In genomic region chr10:28161306-28161705, GRCm38 (mm10) we compare ENCODE assay signal across 27 mouse cellular contexts.
"Had no signal": no experiment of that assay in that cellular context is flagged by ENCODE, and none has a peak within 500 bp of the region (broad histone marks: within the 10 kb centered on the region; RNA-seq: fewer than 3 reads in every experiment).

No protein-coding gene starts in this region.

- H3K4me3 ChIP-seq: embryonic facial prominence, embryonic 12.5 days; embryonic facial prominence, embryonic 13.5 days; embryonic facial prominence, embryonic 15.5 days; erythroblast, embryonic 14.5 days; forebrain, embryonic 10.5 days; forebrain, embryonic 12.5 days; forebrain, embryonic 15.5 days; gastrocnemius, adult 2 months; heart, adult 2 months; heart, embryonic 10.5 days had no signal

- ATAC-seq: forebrain, embryonic 15.5 days; forebrain, embryonic 16.5 days; forebrain, postnatal 0 days had no signal

- H3K36me3 ChIP-seq: embryonic facial prominence, embryonic 12.5 days; embryonic facial prominence, embryonic 13.5 days; embryonic facial prominence, embryonic 15.5 days; forebrain, embryonic 10.5 days; forebrain, embryonic 12.5 days; forebrain, embryonic 15.5 days; heart, embryonic 10.5 days had no signal

- H3K9ac ChIP-seq: embryonic facial prominence, embryonic 12.5 days; embryonic facial prominence, embryonic 13.5 days; embryonic facial prominence, embryonic 15.5 days; forebrain, embryonic 12.5 days; forebrain, embryonic 15.5 days; forebrain, postnatal 0 days had no signal

- H3K4me2 ChIP-seq: embryonic facial prominence, embryonic 12.5 days; embryonic facial prominence, embryonic 13.5 days; embryonic facial prominence, embryonic 15.5 days; forebrain, embryonic 12.5 days; forebrain, embryonic 15.5 days had no signal

- DNase-seq: cerebellum, adult 2 months; cerebellum, adult 8-10 months; cerebellum, adult 9-10 months; cerebellum, adult 9-11 months; cerebellum, postnatal 10 days; cerebellum, postnatal 14 days; cerebellum, postnatal 25 days; cerebellum, postnatal 36 days; embryo, embryonic 11 days; forebrain, postnatal 0 days; gastrocnemius, adult 2 months; gastrocnemius, postnatal 10 days; gastrocnemius, postnatal 14 days; gastrocnemius, postnatal 25 days; gastrocnemius, postnatal 36 days; heart, adult 11 months; heart, adult 18-20 months; heart, adult 2 months had no signal

- H3K27ac ChIP-seq: embryonic facial prominence, embryonic 12.5 days; embryonic facial prominence, embryonic 13.5 days; embryonic facial prominence, embryonic 15.5 days; forebrain, embryonic 10.5 days; forebrain, embryonic 12.5 days; forebrain, embryonic 15.5 days; gastrocnemius, adult 2 months; heart, adult 2 months; heart, embryonic 10.5 days had no signal

- H3K27me3 ChIP-seq: embryonic facial prominence, embryonic 12.5 days; embryonic facial prominence, embryonic 13.5 days; embryonic facial prominence, embryonic 15.5 days; forebrain, embryonic 12.5 days; forebrain, embryonic 15.5 days had no signal

- H3K9me3 ChIP-seq: embryonic facial prominence, embryonic 12.5 days; embryonic facial prominence, embryonic 13.5 days; embryonic facial prominence, embryonic 15.5 days; forebrain, embryonic 10.5 days; forebrain, embryonic 12.5 days; forebrain, embryonic 15.5 days; heart, embryonic 10.5 days had no signal
